Mouse (Mus musculus) intestine, postnatal 0 days (tissue): Measurements from ENCODE around the gene Oas1g. TPM values are rescaled to one million over a fixed set of nuclear protein-coding genes. Genes with fewer than 3 reads are reported as not detected.
A peak's percentile ranks its signal among the peaks of the same experiment; 100 is the strongest.

Source experiments
- ATAC-seq: fragments of 200-750 bp; cut with Nextera tagmentation; 2 replicates; pipeline ENCODE4 v1.8.0; 2017; ENCODE audit warnings: mild to moderate bottlenecking, moderate TSS enrichment, moderate library complexity
- H3K27ac ChIP-seq: fragments of 300-500 bp; sonication (generic); 2 replicates; pipeline ENCODE4 v1.5.1; 2014; ENCODE audit warnings: mild to moderate bottlenecking, low read depth, low read length, moderate library complexity
- H3K27me3 ChIP-seq: fragments of 300-500 bp; sonication (generic); replicated peaks from 2 replicates; pipeline ENCODE4 v1.6.1; 2014; ENCODE audit warnings: low read length, mixed read lengths; ENCODE audit not compliant: control insufficient read depth, insufficient read depth
- H3K36me3 ChIP-seq: fragments of 300-500 bp; sonication (generic); 2 replicates; pipeline ENCODE4 v1.6.1; 2014; ENCODE audit warnings: mild to moderate bottlenecking, moderate library complexity; ENCODE audit not compliant: control insufficient read depth, insufficient read depth
- H3K4me1 ChIP-seq: fragments of 300-500 bp; sonication (generic); replicated peaks from 2 replicates; pipeline ENCODE4 v1.6.1; 2014; ENCODE audit warnings: antibody characterized with exemption, low read length, mixed read lengths; ENCODE audit not compliant: control insufficient read depth, insufficient read depth
- H3K4me2 ChIP-seq: fragments of 300-500 bp; sonication (generic); replicated peaks from 2 replicates; pipeline ENCODE4 v1.6.1; 2014; ENCODE audit warnings: low read depth, mild to moderate bottlenecking, moderate library complexity
- H3K4me3 ChIP-seq: fragments of 300-500 bp; sonication (generic); 2 replicates; pipeline ENCODE4 v1.5.1; 2014; ENCODE audit warnings: low read depth, low read length
- H3K9ac ChIP-seq: fragments of 300-500 bp; sonication (generic); 2 replicates; pipeline ENCODE4 v1.6.1; 2014; ENCODE audit warnings: mild to moderate bottlenecking, low read depth, low read length
- H3K9me3 ChIP-seq: fragments of 300-500 bp; sonication (generic); 2 replicates; pipeline ENCODE4 v1.6.1; 2016; ENCODE audit warnings: mixed run types; ENCODE audit not compliant: control insufficient read depth
- CTCF ChIP-seq: sonication (generic); IDR thresholded peaks from 2 replicates; pipeline ENCODE4 v1.5.1; 2016; ENCODE audit warnings: low read depth, mild to moderate bottlenecking, control low read depth, antibody characterized with exemption, moderate library complexity
- WGBS: fragments of 180-500 bp; shearing (Covaris S2); extraction: QIAGEN DNeasy Blood & Tissue Kit; methylation state at CpG from one replicate; pipeline ENCODE4 v1.1.7; 2014; 5-methylcytosine and 5-hydroxymethylcytosine counted together
- polyA plus RNA-seq: library from polyadenylated mRNA; unstranded; fragments of >200 nt; fragmentation: Nextera tagmentation; extraction: Ambion mirVana; gene quantifications from 2 replicates; pipeline ENCODE4 v1.2.1, GENCODE M21; 2015

Oas1g gene
- polyA plus RNA-seq, 1 experiment from 2014 or later = 31.8 TPM

- no peak overlapping the region for H3K9ac ChIP-seq
- no peak for ATAC-seq
- H3K4me1 ChIP-seq = no peaks in the 10 kb centered on the region
- H3K9me3 ChIP-seq = no peaks in the 10 kb centered on the region
- H3K27ac ChIP-seq = no peak overlapping the region
- no peaks in the 10 kb centered on the region for H3K27me3 ChIP-seq
- H3K36me3 ChIP-seq = no peaks in the 10 kb centered on the region
- no peak overlapping the region for H3K4me2 ChIP-seq
- TF ChIP-seq CTCF = no peak
- H3K4me3 ChIP-seq = no peak overlapping the region
- WGBS = 43% methylated on average over 2 of the region's 2 CpGs
Observed at GRCm38 (mm10) chr5:120871469-120871868, 15.9 kb downstream of the Oas1g start.

- Histone ChIP-seq H3K9ac (no peak overlapping the region), H3K4me2 (no peak overlapping the region), H3K36me3 (no peaks in the 10 kb centered on the region), H3K4me3 (no peak overlapping the region), H3K4me1 (no peaks in the 10 kb centered on the region), H3K9me3 (no peaks in the 10 kb centered on the region), H3K27me3 (no peaks in the 10 kb centered on the region), H3K27ac (no peak overlapping the region)
- 78% methylated on average over 7 of the region's 7 CpGs for WGBS
- ATAC-seq = no peak
- no peak for TF ChIP-seq CTCF
Observed at GRCm38 (mm10) chr5:120870782-120871181, 16.6 kb downstream of the Oas1g start.

GRCm38 (mm10) chr5:120870081-120870480 lies 17.3 kb downstream of the Oas1g start:
- WGBS = 53% methylated on average over 3 of the region's 3 CpGs
- no peak overlapping the region for H3K4me3 ChIP-seq
- no peaks in the 10 kb centered on the region for H3K27me3 ChIP-seq
- H3K9ac ChIP-seq = no peak overlapping the region
- no peak overlapping the region for H3K27ac ChIP-seq
- ATAC-seq = no peak
- H3K4me1 ChIP-seq = no peaks in the 10 kb centered on the region
- H3K36me3 ChIP-seq = no peaks in the 10 kb centered on the region
- H3K4me2 ChIP-seq = no peak overlapping the region
- TF ChIP-seq CTCF = no peak
- no peaks in the 10 kb centered on the region for H3K9me3 ChIP-seq

DNA sequence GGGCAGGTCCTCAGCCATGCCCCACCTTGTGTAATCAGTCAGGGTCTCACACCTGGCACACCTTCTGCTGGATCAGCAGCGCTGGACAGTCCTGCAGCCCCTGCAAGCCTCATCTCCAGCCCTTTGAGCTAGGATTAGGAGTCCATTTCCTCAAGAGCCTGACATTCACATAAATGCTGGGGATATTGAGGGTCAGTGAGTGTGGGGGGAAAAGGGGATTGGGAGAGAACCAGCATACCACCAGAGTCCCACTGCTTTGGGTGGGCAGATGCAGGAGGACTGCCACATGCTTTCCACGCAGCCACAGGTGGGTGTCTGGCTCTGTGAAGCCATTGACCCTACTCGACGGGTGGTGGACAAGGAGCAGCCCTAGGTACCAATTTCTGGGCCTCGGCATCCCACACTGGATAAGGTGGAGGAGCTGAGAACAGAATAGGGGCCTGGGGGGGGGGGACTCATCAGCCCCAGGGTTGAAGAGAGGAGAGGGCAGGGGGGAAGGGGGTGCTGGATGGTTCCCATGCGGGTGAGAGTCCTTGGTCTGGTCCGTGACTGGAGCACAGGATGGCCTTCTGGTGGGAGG lies 17.9 kb downstream of the Oas1g start:
- Histone ChIP-seq H3K27ac (no peak overlapping the region), H3K4me3 (no peak overlapping the region), H3K4me1 (no peaks in the 10 kb centered on the region), H3K9ac (no peak overlapping the region), H3K4me2 (no peak overlapping the region), H3K36me3 (no peaks in the 10 kb centered on the region), H3K9me3 (no peaks in the 10 kb centered on the region), H3K27me3 (no peaks in the 10 kb centered on the region)
- ATAC-seq = no peak
- no peak for TF ChIP-seq CTCF
- 83% methylated on average over 7 of the region's 7 CpGs for WGBS

- H3K36me3 ChIP-seq = no peaks in the 10 kb centered on the region
- ATAC-seq = no peak
- H3K27me3 ChIP-seq = no peaks in the 10 kb centered on the region
- no peak overlapping the region for H3K27ac ChIP-seq
- H3K4me1 ChIP-seq = no peaks in the 10 kb centered on the region
- whole genome bisulfite sequencing = 69% methylated on average over 3 of the region's 3 CpGs
- no peak overlapping the region for H3K4me3 ChIP-seq
- no peak overlapping the region for H3K4me2 ChIP-seq
- TF ChIP-seq CTCF = peak; percentile 72
- no peak overlapping the region for H3K9ac ChIP-seq
- no peaks in the 10 kb centered on the region for H3K9me3 ChIP-seq
Observed at GRCm38 (mm10) chr5:120865336-120865860, 22.0 kb downstream of the Oas1g start.

- no peak within 1 kb of the TSS for H3K4me3 ChIP-seq
- H3K36me3 ChIP-seq = no peaks in the 10 kb centered on the region
- peak; percentile 49; the same call in 1 of the 2 replicates for ATAC-seq
- TF ChIP-seq CTCF = no peak
- no peaks in the 10 kb centered on the region for H3K9me3 ChIP-seq
- H3K27me3 ChIP-seq = no peaks in the 10 kb centered on the region
- H3K4me1 ChIP-seq = no peaks in the 10 kb centered on the region
- no peak within 1 kb of the TSS for H3K27ac ChIP-seq
- no peak within 1 kb of the TSS for H3K9ac ChIP-seq
- H3K4me2 ChIP-seq = no peak within 1 kb of the TSS
- 21% methylated on average over 4 of the region's 4 CpGs for WGBS
Observed at GRCm38 (mm10) chr5:120861121-120861520, 26.3 kb downstream of the Oas1g start, which contains the start of gene Oas1h. TSS of gene Oas1h (plus strand) at chr5:120861421.
